Mouse (Mus musculus) CH12F3 (cell line): Measurements from ENCODE around the gene Slc39a5.

Source experiments
- in situ Hi-C: fragments of 300-500 bp; cut with MboI; formaldehyde crosslinking; loops from 2 replicates; pipeline ENCODE4 v1.14.3; 2020; ENCODE audit warnings: low sequenced_read_pairs

Slc39a5 gene

DNA sequence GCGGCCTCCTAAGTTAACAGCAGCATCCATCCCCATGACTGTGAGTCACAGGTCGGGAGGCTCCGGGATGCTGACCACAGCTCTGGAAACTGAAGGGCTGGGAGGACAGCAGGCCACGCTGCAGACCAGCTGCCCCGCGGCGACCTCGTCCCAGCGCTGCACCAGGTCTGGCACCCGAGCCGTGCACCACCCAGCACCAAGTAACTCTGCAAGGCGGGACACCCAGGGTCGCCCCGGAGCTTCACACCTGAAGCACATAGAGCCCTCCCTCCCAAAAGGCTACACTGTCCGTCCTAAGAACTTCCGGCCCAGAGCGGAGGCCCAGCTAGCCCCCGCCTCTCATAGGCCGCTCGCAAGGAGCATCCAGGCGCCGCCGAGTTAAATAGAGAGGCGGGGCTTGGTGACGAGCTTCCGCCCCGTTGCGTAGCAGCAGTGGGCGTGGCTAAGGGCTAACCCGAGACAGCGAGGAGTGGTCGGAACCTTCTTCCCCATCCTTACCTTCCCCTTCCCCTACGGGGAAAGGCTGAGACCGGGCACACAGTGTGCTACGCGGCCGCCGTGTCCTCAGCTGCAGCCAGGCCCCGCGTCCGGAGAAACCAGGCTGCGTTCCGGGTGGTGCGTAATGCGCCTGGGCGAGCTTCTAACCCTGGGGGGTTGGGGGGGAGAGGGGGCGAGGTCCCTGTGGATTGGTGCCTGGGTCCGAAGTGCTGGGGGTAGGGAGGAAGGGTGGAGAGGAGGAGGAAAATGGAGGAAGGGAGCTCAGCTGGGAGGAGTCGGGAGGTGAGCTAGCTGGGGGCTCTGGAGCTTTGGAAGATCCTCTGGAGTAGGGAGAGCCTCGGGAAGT is 10.4 kb upstream of the Slc39a5 start, which contains the start of the genes Nabp2 and Rnf41:
TSS of gene Nabp2 (minus strand) at position 282 of the 844 bp plus-strand sequence.
TSS of gene Rnf41 (plus strand) at position 447 of the 844 bp plus-strand sequence.
- in situ Hi-C loops: no loop called here

DNA sequence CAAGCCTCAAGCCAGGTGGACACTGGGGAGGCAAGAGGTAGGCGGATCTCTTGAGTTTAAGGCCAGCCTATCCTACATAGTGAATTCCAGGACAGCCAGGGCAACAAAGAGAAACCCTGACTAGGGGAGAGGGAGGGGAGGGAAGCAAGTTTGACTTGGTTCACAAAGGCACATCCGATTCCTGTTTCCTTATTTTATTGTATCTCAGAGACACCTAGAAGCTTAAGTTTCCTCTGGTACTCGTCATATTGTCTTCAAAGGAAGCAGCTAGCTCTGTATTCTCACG is 9.5 kb upstream of the Slc39a5 start:
- in situ Hi-C loops: no loop called here

DNA sequence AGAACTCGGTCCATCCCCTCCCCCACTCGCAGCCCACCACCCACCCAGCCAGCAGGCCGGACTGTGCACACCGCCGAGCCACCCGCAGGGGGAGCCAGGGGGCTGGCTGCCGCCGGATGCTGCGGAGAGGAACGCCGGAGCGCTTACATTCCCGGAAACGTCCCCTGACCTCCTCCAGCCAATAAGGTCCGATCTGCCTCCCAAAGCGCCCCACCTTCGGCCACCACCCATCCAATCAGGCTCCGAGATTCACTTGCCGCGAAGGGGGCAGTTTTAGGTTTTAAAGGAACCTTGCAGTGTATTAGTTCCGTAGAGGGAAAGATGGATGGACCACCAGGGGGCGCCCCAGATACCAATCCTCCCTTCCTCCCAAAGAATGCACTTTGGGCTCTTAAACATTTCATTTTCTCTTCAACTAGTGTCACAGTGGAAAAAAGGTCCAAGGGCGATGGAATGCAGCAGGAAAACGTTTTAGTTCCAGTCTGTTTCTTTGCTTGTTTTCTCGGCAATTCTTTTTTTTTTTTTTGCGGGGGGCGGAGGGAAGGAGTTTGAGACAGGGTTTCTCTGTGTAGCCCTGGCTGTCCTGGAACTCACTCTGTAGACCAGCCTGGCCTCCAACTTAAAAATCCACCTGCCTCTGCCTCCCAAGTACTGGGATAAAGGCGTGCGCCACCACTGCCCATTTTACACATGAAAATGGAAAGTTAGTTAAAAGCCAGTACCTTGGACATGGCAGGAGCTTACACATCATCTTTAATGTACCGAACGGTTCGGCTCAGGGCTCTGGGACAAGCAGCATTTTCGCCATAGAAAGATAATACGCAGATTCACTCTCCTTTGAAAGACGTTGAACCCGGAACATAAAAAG is 8.9 kb upstream of the Slc39a5 start:
- in situ Hi-C loops: no loop called here

DNA sequence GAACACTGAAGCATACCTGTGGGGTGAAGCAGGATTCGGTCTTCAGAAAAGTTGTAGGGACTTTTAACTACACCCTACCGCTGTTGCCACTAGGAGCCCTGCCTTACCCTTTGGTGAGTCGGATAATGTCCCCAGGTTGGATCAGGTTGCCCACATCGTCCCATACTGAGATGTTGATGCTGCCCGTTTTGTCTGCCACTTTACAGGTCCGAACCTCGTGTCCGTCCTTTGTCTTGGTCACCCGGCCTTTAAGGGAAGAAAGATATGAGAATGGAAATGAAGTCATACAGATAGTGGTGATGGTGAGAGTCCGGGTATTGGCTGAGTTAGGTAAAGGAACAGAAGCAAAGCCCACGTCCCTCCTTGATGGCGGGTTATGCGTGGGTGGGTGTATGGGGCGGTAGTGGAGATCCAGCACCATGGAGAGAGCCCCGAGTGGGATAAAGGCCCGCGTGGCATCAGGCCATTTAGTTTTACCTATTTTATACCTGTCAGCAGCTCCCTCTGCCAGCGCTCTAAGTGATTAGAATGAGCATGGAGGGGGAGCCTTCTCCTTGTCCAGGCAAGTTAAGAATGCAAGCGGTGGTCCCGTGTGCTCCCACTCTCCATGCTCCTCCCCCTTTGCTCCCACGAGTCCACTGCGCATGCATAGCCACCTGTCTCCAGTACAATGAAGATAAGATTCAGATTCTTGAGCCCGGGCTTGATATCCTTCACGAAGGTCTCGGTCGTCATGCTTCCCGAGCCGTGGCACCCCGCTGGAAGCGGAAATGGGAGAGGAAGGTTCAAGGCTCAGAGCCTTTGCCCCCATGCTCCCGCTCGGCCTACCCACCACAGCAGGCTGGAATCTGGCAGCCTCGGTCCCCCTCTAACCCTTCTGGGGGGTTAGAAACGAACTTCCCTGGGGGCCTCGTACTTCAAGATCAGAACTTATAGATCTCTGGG is 7.8 kb upstream of the Slc39a5 start:
- in situ Hi-C loops: no loop called here

DNA sequence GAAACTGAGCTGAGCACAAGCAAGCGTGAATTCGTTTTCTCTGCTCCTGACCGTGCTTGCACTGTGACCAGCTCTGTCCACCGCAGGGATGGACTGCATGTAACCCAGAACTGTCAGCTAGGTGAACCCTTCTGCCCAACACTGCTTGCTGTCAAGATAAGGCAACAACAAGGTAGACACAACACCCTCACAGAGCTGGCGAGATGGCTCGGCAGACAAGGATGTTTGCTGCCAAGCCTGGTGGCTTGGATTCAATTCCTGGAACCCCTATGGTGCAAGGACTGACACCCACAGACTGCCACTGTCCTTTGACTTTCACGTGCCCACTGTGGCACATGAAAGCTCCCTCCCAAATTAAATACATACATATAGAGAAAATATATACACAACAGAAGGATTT is 2.9 kb upstream of the Slc39a5 start:
- in situ Hi-C loops: no loop called here

DNA sequence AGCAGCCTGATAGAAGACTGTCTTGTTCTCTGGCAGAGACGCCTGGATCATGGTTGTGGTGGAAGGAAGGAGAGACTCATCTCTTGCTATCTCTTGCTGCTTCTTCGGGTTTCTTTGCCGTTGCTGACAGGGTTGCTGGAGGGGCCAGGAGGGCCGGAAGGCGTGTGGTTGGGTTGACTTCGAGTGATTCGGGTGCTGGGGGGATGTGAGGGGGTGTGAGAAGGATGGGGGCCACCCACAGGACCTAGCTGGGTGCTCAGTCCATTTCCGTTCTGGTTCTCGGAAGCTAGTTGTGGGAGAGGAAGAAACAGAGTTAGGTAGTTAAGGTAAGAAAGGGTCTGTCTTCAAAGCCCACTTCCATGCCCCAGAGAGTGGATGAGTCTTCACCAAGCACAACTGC is 609 bp upstream of the Slc39a5 start:
- in situ Hi-C loops: no loop called here

DNA sequence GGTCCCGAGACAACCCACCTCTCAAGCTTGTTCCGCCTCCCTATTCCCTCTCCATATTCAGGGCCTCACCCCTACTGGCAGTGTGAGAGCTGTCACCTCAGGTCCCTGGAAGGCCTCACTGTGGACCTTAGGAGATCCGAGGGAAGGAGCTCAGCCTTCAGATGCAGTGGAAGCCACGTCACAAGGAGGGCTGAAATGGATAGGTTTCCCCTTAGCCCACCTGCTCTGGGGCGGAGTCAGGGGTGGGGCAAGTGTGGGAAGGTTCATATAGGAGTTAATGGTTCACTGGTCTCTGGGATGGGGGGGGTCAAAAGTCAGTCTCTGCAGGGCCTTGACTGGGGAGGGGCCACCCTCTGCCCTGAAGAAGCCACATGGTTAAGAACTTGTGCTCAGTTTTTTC is 691 bp downstream of the Slc39a5 start:
- in situ Hi-C loops: no loop called here

DNA sequence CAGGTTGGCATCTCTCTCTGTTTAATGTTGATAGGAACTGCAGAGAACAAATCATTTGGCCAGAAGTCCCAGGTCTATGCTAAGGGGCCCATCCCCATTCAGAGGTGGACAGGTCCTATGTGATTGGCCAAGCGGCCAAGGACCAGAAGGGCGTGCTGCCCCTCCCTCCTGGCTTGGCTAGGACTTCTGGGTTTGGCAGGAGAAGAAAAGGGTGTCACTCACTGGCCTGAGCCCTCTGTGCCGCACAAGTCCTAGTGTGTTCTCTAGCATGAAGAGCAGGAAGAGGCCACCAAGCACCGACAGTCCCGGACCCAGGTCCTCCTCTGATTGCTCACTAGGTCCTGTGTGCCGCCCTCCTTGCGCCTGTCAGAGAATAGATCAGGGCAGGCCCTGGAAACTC is 3.6 kb downstream of the Slc39a5 start:
- in situ Hi-C loops: no loop called here

DNA sequence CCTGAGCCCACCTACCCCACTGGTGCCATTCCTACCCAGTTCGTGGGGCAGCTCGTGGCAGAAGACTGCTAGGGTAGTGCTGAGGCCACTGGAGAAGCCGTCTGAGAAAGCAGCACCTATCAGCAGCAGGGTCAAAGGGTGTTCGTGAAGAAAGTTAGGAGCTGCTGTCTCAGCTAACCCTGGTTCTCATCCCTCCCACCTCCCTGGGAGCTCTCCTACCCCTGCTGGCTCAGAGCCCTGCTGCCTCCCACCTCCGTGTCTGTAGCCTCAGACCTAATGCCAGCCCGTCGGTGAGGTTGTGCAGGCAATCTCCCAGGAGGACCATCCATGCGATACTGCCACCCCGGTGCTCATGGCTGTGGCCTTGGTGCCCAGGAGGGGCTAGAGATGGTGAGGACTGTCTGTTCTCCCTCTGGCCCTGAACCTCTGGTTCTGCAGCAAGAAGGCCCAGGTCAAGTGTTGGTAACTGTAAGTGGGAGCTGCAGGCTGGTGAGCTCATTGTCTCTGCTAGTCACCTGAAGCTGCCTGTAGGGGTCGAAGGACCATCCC is 4.2 kb downstream of the Slc39a5 start:
- in situ Hi-C loops: no loop called here

DNA sequence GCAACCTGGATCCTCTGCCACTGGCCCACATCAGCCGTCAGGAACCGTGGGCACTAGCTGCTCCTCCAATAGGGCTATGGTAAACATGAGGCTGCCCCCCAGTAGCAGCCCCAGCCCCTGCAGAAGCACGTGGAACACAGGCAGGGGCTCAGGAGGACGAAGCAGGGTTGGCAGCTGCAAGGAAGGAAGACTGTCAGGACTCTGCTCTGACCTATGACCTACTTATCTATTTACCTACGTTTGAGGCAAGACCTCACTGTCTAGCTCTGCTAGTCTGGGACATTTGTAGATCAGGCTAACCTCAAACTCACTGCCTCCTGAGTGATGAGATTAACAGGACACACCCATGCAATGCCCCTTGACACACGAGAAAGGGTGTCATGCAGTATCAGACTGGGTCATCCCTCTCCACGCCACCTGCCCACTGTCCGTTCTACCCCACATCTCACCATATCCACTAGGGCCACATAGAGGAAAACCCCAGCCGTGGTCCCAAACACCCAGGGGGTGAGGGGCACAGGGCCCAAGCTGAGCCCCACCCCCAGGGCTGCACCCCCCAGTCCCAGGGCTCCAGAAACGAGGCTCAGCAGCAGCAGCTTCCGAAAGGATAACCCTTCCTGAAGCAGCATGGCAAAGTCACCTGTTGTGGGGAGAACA is 4.9 kb downstream of the Slc39a5 start:
- in situ Hi-C loops: no loop called here

DNA sequence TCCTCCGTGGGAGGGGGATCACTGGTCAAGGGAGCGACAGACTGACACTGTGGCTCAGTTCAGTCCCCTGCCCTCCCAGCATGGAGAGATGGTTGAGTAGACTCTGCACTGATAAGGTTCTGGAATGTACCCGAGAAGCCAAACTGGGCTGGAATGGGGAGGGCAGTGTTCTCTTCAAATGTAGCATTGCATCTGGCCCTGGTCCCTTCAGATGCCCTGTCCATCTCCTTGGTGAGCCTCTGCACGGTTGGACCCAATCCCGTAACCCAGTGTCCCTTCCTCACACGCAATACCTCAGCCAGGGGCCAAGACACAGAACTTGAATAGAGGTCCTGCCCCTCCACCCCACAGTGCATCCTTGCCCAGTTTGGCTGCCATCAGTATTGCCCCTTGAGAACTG is 9.2 kb downstream of the Slc39a5 start:
- in situ Hi-C loops: no loop called here

DNA sequence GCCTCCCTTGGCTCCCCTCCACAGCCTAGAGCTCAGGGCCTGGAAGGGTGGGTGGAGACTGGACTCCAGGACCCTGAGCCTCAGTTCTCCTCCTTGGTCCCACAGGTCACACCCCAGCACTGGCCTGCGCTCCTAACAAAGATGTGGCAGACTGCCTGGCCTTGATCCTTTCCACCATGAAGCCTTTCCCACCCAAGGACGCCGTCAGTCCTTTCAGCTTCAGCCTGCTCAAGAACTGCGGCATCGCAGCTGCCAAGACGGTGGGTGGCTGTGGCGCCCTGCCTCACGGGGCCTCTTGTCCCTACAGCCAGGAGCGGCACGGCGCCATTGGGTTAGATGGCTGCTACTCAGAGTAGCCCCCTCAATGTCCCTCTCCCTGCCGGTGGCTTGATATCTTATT is 10.7 kb downstream of the Slc39a5 start:
- in situ Hi-C loops: no loop called here

DNA sequence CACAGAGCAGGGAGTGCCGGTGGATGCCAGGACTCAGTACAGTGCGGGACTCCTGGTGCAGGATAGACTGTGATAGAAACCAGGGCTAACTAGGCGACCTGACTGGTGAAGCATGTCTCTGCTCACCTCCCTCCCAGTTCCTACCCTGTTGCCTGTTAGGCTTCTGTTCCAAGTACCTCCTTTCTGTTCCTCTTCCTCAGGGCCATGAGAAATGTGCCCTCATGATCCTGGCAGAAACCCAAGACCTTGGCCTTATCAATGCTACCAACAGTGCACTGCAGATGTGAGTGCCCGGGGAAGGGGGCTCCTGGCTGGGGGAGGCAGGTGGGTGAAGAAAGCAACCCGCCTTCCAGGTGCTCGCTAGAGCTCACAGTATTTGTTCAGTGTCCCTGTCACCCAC is 11.5 kb downstream of the Slc39a5 start:
- in situ Hi-C loops: no loop called here

DNA sequence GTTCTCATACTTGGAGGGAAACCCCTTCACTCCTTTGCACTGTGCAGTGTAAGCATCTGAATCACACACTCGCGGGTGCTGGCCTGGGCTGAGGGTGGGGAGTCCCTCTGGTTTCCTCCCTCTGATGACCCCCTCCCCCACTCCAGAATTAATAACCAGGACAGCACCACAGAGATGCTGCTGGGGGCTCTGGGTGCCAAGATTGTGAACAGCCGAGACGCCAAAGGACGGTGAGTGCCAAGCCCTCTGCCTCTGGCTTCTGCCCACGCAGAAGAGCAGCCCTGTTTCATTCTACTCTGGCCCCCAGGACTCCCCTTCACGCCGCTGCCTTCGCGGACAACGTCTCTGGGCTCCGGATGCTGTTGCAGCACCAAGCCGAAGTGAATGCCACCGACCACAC is 12.1 kb downstream of the Slc39a5 start:
- in situ Hi-C loops: no loop called here

DNA sequence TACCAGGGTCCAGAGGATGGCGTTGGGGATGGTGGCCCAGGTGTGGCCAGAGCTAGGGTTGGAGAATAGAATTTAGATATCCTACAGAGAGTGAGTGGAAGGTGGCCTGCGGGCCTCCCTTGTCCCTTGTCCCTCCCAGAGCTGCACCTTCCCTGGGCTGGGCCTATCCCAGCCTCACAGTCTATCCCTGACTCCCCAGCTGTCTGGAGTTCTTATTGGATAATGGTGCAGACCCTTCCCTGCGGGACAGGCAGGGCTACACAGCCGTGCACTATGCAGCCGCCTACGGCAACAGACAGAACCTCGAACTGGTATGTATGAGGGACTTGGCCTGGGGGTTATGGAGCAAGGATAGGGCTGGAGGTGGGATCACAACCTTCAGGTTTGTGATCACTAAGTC is 15.1 kb downstream of the Slc39a5 start:
- in situ Hi-C loops: no loop called here

DNA sequence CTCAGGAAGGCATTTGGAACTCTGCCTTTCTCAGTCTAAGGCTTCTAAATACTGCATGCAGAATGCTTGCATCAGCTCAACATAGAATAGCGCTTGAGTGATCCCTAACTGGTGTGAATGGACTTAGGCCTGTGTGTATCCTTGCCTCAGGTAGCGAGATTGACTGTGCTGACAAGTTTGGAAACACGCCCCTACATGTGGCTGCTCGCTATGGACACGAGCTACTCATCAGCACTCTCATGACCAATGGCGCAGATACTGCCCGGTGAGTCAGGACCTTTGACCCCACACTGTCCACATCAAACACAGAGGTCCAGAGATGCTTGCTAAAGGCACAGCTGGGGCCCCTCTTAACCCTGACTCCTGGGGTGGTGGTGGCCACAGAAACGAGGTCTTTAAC is 18.5 kb downstream of the Slc39a5 start:
- in situ Hi-C loops: no loop called here

DNA sequence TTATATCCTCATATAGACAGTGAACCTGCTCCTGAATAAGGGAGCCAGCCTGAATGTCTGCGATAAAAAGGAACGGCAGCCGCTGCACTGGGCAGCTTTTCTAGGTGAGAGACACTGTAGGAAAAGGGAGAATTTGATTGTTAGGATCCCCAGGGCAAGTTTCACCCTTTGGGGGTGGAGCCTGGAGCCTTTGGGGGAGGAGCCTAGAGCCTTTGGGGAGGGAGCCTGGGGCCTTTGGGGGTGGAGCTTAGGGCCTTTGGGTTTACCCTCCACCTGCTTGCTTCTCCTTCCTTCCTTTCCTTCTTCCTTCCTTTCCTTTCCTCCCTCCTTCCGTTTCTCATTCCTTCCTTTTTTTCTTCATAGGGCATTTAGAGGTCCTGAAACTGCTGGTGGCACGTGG is 20.5 kb downstream of the Slc39a5 start:
- in situ Hi-C loops: no loop called here

DNA sequence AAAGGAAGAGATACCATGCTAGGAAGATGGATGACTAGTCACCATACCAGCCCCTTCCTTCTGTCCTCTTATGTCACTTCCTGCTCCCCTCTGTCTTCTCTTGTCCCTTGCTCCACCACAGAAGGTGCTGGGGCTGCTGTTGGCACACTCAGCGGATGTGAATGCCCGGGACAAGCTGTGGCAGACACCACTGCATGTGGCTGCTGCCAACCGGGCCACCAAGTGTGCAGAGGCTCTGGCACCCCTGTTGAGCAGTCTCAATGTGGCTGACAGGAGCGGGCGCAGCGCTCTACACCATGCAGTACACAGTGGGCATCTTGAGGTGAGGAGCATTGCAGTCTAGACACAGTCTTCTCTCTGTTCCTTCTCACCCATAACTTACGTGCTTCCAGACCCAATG is 21.8 kb downstream of the Slc39a5 start:
- in situ Hi-C loops: no loop called here

DNA sequence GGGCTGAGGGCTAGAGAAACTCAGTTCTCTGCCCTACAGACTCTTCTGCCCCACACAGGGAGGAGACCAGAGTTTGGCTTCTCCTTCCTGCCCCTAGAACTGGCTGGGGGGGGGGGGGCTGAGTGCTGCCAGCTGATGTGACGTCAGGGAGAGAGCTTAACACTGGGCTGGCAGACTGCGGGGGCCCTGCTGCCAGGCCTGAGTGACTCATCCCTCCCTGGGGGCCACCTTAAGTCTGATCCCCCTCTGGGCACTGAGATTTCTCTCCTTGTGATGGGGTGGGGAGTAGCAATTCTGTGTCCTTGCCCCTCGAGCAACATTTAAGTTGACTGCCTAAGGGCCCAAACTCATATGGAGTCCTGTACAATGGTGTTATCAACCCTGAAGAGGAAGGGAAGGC is 22.6 kb downstream of the Slc39a5 start:
- in situ Hi-C loops: no loop called here

DNA sequence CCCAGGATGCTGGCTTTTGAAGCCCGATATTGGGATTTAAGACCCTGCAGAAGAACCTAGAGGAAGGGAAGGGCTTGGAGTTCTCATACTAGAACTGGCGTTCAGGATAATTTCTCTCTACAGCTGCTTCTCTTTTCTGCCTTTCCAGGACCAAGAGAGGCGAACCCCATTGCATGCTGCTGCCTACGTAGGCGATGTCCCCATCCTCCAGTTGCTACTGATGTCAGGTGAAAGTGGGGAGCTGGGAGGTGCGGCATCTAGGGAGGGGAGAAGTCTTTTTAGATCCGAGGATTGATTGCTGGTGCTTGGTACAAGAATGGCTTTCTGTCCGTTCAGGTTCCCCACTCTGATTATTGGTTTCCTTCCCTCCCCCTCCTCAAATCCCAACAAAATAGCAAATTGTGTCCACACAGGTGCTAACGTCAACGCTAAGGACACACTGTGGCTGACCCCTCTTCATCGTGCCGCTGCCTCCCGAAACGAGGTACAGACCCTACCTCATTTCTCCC is 23.0 kb downstream of the Slc39a5 start:
- in situ Hi-C loops: no loop called here
